Mouse (Mus musculus) heart, adult 9 months (tissue): Measurements from ENCODE around the gene Panx1.

Experiments
- DNase-seq, 2 experiments: peaks; one replicate each; pipeline ENCODE4 v3.0.0; 2022; ENCODE audit warnings: low spot score in 2 of 2

Gene Panx1

GRCm38 (mm10) chr9:14970805-14971525, 74.3 kb downstream of the Panx1 start:
- DNase-seq, result no peak

GRCm38 (mm10) chr9:14970211-14970610, 75.1 kb downstream of the Panx1 start:
- DNase-seq, result no peak

GRCm38 (mm10) chr9:14967598-14967997, 77.7 kb downstream of the Panx1 start:
- no peak for DNase-seq

- DNase-seq, result no peak
Measured at GRCm38 (mm10) chr9:14966787-14967186, 78.5 kb downstream of the Panx1 start.

GRCm38 (mm10) chr9:14965368-14965767, 79.9 kb downstream of the Panx1 start:
- DNase-seq, result no peak

- no peak for DNase-seq
Measured at GRCm38 (mm10) chr9:14962769-14963168, 82.5 kb downstream of the Panx1 start.

- DNase-seq, result no peak
Measured at GRCm38 (mm10) chr9:14954659-14955058, 90.6 kb downstream of the Panx1 start.
